Mouse (Mus musculus): Measurements from ENCODE around the gene Trp53tg5.

DNA sequence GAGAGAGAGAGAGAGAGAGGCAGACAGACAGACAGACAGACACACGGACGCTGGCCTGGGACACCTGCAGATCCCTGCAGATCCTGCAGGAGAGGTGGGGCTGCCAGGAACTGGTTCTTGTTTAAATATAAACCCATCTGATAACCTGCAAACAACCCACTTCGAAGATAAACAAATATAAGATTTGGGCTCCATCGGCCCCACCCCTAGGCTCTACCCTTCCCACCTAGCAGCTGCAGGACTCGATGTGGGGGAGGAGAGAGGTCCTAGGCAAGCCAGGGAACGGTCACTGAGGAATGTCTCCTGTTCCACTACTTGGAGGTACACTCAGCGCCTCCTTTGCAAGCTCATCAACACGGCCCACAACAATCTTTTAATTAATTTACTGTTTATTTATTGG lies 35.3 kb downstream of the Trp53tg5 start:
- no peak for TF ChIP-seq MAX (IDR thresholded peaks at IDR 0.05; ENCODE audit: low read depth)
- no peak for TF ChIP-seq TCF12 (IDR thresholded peaks at IDR 0.05; ENCODE audit: insufficient read depth, poor library complexity, severe bottlenecking)
- no peak for TF ChIP-seq POLR2A (IDR thresholded peaks at IDR 0.05; ENCODE audit: insufficient read length, low read depth)
- TF ChIP-seq MYOD1 (IDR thresholded peaks at IDR 0.05; ENCODE audit: control insufficient read depth in 1 of 3, insufficient read length in 2 of 3, low read depth in 2 of 3) = peak in 1 of 3 experiments; percentile 74
- peak in 1 of 3 experiments; percentile 69 for TF ChIP-seq MYOG (IDR thresholded peaks at IDR 0.05; ENCODE audit: control insufficient read depth in 1 of 3, insufficient read depth in 1 of 3, insufficient read length in 2 of 3, low read depth in 2 of 3)

Data from myocyte (in vitro differentiated cells).